Mouse (Mus musculus) lung, postnatal 10 days (tissue): ENCODE data around the gene Itpr2.
"Not testable (repeated sequence)": the region's sequence is repeated elsewhere in the genome, so short reads cannot be mapped to it uniquely, and the experiment has no call there.

Source experiments
- DNase-seq: peaks from one replicate; pipeline ENCODE4 v3.0.0; 2021

Itpr2 gene

DNA sequence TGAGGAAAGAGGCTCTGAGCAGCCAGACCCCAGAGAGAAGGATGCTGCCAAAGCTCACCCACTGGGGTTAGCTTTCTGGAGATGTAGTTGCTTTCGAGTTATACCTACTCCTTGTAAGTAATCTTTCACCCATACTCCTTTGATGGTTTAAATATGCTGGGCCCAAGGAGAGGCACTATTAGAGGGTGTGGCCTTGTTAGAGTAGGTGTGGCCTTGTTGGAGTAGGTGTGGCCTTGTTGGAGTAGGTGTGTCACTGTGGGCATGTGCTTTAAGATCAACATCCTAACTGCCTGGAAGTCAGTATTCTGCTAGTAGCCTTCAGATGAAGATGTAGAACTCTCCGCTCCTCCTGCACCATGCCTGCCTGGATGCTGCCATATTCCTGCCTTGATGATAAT is 37.4 kb downstream of the Itpr2 start:
- not testable (repeated sequence) for DNase-seq

DNA sequence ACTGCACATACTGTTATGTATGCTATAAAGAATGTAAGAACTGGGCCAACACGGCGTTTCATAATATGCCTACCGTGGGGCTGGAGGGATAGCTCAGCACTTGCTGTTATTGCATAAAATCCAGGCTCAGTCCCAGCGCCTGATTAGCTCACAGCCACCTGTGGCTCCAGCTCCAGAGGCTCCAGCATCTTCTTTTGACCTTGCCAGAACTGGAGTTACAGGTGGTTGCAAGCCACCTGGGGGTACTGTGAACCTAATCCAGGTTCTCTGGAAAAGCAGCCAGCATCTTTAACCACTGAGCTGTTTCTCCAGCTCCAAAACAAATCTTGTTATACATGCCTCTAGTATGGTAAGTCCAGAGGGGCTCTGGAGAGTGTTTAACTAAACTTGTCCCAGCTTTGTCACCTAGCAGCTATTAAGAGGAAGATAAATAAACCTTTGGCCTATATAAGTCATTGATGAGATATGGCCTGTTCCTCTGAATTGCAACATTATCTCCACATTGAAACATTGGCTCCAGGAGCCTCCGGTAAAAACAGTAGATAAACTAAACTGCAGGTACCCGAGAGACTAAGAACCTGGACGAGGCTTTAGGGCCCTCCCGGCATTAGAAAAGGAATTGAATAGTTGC is 37.9 kb downstream of the Itpr2 start:
- no peak for DNase-seq

DNA sequence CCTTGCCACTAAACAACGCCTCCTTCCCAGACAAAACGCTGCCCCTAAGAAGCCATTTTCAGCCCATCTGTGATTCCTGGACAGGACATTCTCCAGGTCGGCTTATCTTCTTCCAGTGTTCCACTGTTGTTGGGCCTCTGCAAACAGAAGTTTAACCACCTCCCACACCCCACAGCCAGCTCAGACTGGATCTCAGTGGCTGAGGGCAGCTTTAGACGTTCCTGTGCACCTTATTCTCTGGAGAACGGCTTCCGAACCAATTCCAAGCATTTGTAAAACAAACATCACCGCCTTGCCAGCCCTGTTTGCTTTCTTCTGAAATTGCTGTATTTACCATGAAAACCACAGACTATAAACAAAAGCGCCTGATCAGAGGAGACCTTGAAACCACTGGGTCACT is 41.1 kb downstream of the Itpr2 start:
- DNase-seq = no peak

DNA sequence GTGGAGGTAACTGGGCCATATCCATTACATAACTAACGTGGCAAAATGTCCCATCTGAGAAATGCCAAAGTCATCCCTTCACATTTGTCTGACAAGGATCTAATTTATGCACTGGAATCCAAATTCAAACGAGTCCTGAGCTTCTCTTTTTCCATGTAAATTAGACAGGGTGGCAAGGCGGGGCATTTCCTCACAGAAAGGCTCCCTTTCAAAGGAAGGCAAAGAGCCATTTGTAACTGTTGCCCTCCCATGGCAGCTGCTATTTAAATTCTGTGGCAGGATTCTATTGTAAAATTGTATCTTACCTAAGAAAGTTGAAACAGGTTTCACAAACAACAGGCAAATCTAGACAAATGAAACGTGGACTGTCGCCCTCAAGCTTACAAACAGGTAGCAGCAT is 43.6 kb downstream of the Itpr2 start:
- no peak for DNase-seq

DNA sequence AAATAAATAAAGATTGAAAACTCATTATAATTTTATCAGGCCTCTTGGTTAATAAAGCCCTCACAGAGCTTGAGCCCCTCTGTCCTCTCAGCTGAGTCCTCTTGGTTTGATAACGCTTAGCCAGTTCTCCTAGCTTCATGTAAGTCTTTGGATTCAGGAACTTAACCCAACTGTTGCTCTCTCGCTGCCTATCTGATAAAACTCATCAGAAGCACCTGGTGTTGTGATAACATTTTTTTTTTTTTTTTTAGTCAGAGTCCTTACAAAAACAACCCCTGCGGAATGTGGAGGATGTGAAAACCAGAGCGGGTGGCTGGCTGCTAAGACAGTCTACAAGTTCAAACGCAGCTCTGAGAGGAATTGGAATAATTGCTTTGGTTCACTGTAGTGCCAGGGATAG is 45.3 kb downstream of the Itpr2 start:
- DNase-seq = no peak

DNA sequence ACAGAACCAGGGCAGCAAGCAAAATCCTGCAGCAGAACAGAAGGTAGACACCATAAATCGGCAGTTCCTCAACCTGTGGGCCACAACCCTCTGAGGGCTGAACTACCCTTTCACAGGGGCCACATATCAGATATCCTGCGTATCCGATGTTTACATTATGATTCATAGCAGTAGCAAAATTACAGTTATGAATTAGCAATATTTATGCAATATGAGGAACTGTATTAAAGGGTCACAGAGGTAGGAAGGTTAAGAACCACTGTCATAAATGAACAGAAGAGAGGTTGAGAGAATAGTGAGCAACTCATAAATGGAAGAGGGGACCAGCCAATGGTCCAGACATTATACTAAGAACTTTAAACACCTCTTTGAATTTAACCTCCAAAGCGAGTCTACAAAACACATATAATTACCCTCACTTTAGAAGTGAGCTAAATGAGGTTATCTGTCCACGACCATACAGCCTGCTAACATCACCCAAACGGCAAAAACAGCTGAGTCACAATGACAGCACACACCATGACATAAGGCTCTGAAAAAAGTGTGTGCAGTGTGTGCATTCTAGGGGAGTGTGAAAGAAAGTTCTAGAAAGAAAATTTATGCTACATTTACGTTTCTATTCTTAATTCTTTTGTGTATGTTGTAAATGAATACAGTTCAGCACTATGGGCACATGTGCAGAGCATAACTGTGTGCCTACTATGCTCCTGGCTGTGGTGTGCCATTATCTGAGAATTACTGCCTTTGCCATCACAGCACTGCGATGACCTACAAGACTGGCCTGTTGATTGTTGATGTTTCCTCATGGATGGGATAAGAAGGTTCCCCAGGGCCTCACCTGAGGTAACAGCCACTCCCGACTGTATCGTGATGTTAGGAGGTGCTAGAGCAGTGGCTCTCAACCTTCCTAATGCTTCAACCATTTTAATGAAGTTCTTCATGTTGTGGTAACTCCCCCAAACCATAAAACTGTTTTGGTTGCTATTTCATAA is 47.2 kb downstream of the Itpr2 start:
- no peak for DNase-seq

DNA sequence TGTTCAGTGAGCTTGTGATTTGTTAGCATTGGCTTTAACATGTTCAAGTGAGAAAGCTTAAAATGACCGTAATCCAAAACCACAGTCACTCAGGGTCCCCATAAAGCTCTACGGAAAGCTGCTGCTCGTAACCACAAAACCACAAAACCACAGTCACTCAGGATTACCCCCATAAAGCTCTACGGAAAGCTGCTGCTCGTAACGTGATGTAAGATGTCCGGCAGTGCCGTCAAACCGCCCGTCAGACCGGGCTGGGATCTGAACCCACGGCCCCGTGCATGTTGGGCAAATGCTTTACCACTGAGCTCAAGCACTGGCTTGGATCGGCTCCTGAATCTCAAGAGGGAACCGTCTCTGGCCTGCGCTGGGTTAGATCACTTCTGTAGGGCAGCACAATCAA is 49.5 kb downstream of the Itpr2 start:
- no peak for DNase-seq

DNA sequence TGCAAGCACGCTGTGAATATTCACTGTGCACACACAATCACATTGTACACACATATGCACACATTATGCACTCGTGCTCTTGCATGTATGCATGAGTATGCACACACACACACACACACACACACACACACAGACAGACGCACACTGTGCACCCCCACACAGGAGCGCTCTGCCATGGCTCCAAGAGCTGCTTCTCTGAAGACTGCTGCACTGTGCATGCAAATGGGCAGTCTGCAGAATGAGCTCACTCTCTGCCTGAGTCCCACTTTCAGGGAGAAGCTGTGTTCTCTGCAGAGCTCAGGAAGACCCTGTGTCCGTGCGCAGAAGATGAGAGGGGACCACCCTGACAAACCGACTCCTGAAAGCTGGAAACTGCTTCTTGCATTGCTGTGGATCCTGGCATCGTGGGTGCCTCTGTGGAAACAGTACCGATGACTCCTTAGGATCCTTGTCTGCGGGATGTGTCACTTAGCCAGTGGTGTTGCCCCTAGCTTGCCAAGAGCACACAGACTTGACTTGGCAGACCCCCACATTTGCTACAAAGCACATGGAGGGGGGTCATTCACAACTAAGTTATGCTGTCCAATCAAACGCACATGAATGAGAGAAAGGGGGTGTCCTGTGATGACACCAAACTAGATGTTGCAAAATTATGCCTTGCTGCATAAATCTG is 55.9 kb downstream of the Itpr2 start:
- DNase-seq = peak; percentile 17

DNA sequence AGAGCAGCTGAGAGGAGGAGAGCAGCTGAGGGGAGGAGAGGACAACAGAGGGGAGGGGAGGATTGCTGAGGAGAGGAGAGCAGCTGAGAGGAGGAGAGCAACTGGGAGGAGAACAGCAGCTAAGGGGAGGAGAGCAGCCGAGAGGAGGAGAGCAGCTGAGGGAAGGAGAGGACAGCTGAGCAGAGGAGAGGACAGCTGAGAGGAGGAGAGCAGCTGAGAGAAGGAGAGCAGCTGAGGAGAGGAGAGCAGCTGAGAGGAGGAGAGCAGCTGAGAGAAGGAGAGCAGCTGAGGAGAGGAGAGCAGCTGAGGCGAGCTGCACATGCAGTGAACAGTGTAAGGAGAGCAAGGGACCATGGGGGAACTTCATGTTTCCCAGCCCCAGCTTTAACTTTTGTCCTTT is 62.2 kb downstream of the Itpr2 start:
- DNase-seq = no peak

DNA sequence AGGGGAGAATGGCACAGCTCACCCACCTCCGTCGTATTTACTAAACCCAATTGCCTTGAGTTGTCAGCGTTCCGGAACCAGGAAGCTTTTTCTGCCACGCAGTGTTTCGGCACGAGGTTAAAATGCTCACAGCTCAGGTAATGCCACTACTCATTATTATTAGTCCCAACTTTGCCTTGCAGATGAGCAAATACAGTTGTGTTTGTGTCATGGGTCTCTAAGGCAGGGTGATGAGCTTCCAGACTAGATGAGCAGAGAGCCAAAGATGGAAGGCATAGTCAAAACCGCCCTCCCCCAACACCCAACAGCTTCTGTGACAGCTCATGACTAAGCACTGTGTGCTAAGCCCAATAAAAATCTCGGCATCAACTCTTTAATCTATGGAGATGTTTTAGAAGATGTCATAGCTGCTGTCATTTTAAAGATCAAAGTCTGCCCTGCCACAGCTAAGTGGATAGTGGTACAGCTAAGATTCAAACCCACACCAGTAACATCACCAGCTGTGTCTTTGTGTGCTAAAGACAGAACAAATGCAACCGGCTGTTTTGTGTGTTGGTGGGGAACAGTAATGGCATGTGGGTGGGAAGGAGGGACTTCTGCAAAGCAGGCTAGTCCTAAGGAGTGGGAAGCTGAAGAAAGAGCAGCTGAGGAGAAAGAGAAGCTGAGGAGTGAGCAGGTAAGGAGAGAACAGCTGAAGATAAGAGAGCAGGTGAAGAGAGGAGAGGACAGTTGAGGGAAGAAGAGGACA is 62.8 kb downstream of the Itpr2 start:
- no peak for DNase-seq

DNA sequence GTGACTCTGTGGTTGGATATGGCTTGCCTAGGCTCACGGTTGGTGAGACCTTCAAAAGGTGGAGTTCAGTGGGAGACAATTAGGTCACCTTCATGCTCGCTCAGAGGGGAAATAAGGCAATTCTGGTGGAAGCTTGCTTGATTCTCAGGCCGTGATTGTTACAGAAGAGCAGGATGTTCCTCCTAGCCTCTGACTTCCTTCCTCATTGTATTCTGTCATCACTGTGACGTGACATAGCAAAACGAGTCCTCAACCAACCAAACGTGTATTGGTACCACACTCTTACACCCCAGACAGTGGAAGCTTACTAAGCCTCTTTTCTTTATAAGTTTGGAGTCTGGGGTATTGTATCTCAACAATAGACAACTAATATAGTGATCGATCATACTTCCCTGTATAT is 64.0 kb downstream of the Itpr2 start:
- DNase-seq = no peak

DNA sequence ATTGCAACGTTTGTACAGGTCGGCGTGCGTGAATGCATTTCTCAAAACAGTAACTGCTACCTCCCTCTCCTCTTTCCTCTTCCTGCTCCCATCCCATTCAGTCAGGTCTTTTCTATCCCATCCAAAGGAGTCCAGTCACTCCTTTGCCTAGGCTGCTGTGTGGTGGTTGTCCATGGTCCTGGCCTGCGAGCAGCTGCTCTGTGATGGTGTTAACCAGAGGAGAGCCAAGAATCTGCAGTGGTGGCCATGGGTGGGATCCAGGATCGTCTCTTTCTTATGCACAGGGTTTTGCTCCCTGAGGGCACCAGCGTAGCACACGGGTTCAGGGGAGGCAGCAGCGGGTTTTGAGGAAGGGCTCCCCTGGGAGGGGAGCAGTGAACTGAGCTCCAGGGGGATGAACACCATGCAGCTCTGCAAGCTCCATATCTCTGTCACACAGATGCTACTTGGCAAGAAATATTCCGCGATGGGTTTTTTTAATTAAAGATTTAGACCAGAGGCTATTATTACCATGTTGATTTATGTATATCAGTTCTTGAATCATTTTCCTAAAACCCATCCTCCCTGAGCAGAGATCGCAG is 65.0 kb downstream of the Itpr2 start:
- no peak for DNase-seq

DNA sequence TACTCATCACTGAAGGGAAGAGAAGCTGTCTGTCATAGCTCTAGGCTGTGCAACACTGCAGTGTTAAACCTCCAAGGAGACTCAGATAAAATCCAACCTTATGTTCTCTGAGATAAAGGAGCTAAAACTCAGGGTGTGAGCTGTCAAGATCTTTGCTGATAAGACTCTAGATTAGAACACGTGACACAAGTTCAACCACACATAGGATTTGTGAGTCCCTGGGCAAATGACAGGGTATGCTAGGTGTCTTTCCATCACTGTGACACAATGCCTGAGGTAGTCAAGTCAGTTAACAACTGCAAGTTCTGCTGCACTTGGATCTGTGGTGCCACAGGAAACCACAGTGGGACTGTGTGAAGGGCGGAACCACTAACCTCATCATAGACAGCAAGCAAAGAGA is 67.8 kb downstream of the Itpr2 start:
- DNase-seq = no peak

DNA sequence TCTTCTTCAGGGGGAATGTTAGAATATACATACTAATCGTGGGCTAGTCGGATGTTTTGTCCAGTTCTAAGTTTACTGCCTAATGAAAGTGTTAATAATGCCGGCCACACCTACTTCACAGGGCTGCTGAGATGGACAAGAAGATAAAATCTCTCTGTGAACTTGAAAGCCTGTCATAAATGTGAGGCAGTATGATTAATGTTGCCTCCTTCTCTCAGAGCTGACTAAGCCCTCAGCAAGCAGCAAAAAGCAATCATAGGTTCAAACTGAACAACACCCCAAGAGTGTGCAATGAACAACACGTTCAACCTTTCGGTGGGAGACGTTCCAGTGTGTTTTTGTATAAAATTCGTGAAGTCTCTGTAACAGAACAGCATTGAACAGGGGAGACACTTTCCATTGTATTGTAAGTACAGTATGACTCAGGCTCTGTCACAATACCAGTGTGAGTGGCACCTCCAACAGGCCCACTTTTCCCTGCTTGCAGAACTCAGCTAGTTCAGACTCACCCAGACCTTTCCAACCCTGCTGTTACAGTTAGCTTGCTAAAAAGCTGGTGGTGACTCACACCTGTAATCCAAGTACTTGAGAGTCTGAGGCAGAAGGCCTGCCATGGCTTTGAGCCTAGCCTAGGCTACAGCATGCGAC is 69.7 kb downstream of the Itpr2 start:
- DNase-seq = no peak

DNA sequence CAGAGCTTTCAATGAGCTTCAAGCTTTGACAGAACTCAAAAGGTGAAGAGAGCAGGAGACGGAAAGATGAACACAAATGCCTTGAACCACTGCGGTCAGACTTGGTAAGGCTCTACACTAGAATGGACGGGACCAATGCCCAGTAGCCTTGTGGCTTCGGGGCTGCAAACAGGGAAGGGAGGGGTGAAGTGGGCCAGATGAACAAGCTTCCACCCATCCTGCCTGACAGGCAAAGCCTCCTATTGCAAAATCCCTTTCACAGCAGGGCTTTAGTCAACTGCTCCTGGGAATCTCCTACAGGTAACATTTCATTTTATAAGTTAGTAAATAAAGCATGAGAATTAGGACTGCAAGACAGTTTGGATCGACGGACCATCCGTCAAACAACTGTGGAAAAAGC is 70.2 kb downstream of the Itpr2 start:
- no peak for DNase-seq

DNA sequence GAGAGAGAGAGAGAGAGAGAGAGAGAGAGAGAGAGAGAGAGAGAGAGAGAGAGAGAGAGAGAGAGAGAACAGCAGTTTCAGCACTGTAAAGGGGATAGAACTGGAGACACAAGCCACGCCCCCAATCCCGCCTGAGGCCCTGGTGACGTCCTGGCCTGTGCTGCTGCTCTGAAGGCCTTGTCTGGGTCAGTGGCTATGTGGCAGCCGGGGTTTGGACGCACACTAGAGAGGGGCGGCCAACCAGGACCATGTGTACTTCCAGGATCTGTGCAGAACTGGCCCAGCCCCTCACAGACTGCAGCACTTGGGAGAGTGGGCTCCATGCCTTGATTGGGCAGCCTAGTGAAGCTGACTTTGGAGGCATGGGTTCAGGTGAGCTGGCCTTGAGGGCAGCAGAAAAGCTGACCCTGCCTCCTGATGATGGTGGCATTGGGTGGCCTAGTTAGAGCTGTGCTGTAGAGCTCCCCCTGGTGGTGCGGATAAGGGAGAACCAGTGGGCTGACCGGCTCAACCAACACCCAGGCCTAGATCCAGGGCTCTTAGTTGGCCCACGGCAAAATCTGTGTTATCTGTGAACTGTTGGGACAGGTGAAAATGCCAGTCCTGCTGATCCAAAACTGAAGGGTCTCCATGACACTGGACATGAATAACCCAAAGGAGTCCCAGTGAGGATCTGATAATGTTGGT is 72.2 kb downstream of the Itpr2 start:
- peak; percentile 50 for DNase-seq

DNA sequence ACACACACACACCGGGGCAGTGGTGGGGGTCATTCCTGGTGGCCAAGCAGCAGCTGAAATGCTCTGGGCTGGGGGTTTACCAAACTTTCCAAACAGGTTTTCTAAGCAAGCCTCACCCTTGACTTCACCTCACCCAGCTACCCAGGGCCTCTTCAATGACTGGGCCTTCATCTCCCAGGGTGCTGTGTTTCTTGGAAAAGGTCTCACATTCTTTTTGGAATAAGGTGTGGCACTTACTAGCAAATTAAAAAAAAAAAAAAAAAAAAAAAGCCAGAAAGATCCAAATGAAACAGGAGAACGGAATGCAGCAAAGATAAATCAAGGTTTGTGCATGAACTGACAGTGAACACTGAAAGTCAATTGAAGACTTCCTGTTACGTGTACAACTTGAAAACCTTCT is 77.2 kb downstream of the Itpr2 start:
- no peak for DNase-seq

DNA sequence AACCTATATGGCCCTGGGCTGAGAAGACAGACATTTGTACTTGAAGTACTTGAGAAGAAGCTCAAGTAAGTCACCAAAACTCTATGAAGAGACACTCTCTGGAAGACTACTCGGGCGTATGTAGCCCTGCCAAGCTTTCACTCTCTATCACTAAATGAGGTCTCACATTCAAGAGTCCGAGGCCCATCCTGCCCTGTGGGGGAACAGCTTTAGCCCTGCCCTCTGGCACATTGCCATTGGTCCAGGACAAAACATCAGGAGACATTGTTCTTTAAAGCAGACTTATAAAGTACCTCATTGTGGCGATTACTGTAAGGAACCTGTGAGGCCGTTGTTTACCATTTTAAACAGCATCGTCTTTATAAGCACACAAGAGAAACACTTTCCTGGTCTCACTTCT is 77.7 kb downstream of the Itpr2 start:
- DNase-seq = no peak

DNA sequence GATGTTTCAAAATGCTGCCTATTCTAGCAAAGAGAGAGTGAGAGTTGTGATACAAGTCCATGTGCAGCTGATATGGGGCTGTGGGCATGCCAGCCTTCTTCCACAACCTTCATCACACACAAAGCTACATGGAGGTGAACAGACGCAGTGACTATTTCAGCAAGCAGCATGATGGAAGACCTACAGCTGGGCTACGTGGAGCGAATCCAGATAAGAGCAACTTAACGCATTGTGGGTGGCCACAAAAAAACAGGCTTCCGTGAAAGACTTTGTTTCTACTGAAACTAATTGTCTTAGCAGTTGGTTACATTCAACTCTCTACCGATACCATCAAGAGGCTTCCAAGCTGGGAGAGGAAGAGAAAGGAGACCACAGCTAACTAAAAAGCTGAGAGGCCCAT is 81.3 kb downstream of the Itpr2 start:
- no peak for DNase-seq

DNA sequence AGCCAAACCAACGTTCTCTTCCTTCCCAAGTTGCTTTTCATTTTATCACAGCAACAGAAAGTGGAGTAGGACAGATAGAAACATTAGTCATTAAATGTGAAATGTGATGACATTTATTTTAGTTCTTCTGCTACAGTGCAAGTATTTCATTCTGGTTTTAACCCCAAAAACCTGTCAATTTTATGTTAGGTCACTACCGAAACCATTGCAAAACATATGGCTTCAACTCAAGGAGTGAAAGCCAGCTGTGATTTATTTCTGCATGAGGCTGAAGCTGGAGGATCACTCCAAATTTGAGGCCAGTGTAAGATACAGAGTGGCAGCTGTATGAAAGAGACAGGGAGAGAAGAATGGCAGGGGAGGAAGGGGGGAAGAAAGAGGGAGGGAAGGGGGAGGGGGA is 85.6 kb downstream of the Itpr2 start:
- no peak for DNase-seq

DNA sequence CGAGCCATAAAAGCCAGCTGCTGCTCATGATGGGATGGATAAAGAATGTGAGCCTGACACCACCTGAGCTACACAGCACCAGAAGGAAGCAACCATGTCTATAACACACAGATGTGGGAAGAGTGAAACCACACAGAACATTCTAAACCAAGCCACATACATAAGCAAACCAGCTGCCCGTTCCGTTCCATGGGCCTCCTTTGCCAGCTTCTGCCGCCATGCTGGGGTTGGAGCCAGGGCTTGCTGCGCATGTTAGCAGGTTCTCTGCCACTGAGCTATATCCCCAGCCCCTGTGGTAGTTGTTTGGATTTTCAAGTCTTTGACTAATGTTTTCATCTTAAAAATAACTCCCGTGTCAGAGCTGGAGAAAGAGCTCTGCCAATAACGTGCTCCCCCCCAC is 87.9 kb downstream of the Itpr2 start:
- no peak for DNase-seq
